Mouse (Mus musculus) embryo, embryonic 11.5 days (tissue): ENCODE results near the gene Lancl3.
A peak's percentile ranks its signal among the peaks of the same experiment; 100 is the strongest.

Experiments used
- DNase-seq: peaks from one replicate; pipeline ENCODE4 v3.0.0-alpha.2; 2012; ENCODE audit warnings: low read depth, low spot score

Gene Lancl3

GRCm38 (mm10) chrX:9199761-9200371 is at the start of gene Lancl3:
TSS of gene Lancl3 (plus strand) at chrX:9199902.
- no peak for DNase-seq

GRCm38 (mm10) chrX:9179011-9179410 is 20.7 kb upstream of the Lancl3 start:
- DNase-seq, result no peak

- DNase-seq, result no peak
These were observed 18.1 kb upstream of the Lancl3 start for GRCm38 (mm10) chrX:9181570-9181969.

- DNase-seq, result no peak
These were observed 747 bp downstream of the Lancl3 start for GRCm38 (mm10) chrX:9200380-9200917.

- no peak for DNase-seq
These were observed 2.3 kb downstream of the Lancl3 start for GRCm38 (mm10) chrX:9201954-9202353.

- DNase-seq, result no peak
These were observed 3.2 kb downstream of the Lancl3 start for GRCm38 (mm10) chrX:9202781-9203405.

- DNase-seq, result no peak
These were observed 5.4 kb downstream of the Lancl3 start for GRCm38 (mm10) chrX:9205121-9205520.

- no peak for DNase-seq
These were observed 16.5 kb downstream of the Lancl3 start for GRCm38 (mm10) chrX:9216244-9216643.

- no peak for DNase-seq
These were observed 19.9 kb downstream of the Lancl3 start for GRCm38 (mm10) chrX:9219570-9219969.

GRCm38 (mm10) chrX:9221206-9221605 is 21.5 kb downstream of the Lancl3 start:
- DNase-seq, result no peak

- DNase-seq, result no peak
These were observed 22.0 kb downstream of the Lancl3 start for GRCm38 (mm10) chrX:9221736-9222135.

- DNase-seq, result no peak
These were observed 22.9 kb downstream of the Lancl3 start for GRCm38 (mm10) chrX:9222412-9223221.

GRCm38 (mm10) chrX:9227105-9227504 is 27.4 kb downstream of the Lancl3 start:
- no peak for DNase-seq

- no peak for DNase-seq
These were observed 41.3 kb downstream of the Lancl3 start for GRCm38 (mm10) chrX:9240737-9241591.

GRCm38 (mm10) chrX:9243381-9243864 is 43.7 kb downstream of the Lancl3 start:
- DNase-seq, result no peak

GRCm38 (mm10) chrX:9244603-9245336 is 45.1 kb downstream of the Lancl3 start:
- peak; percentile 4 for DNase-seq

GRCm38 (mm10) chrX:9248911-9249310 is 49.2 kb downstream of the Lancl3 start:
- no peak for DNase-seq

- no peak for DNase-seq
These were observed 54.3 kb downstream of the Lancl3 start for GRCm38 (mm10) chrX:9253990-9254389.

GRCm38 (mm10) chrX:9254901-9255300 is 55.2 kb downstream of the Lancl3 start:
- no peak for DNase-seq

- DNase-seq, result no peak
These were observed 57.1 kb downstream of the Lancl3 start, which contains the start of gene Gm14862 for GRCm38 (mm10) chrX:9256766-9257165. TSS of gene Gm14862 (minus strand) at chrX:9256899.
